Mouse (Mus musculus): ENCODE measurements around the gene Cacna1d.
A peak's percentile ranks its signal among the peaks of the same experiment; 100 is the strongest.

The Cacna1d gene

GRCm38 (mm10) chr14:30458820-30459219, 32.4 kb downstream of the Cacna1d start:
- DNase-seq (ENCODE audit: low read depth), result no peak

GRCm38 (mm10) chr14:30457897-30458296, 33.4 kb downstream of the Cacna1d start:
- DNase-seq (ENCODE audit: low read depth), result no peak

DNA sequence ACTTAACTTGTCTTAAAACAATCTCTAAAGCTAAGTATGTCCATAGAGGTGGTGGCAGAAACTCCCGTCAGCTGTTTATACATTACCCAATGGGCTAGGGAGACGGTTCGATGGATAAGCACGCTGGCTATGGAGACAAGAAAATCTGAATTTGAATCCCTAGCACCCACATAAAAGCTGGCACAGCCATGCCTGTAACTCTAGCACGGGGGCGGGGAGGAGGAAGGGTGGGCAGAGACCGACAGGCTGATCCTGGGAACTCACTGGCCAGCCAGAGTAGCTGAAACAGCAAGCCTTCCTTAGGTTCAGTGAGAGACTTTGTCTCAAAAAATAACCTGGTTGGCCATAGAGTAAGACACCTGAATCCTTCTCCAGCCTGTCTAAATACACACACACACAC, 33.8 kb downstream of the Cacna1d start:
- DNase-seq (ENCODE audit: low read depth), result no peak

- DNase-seq (ENCODE audit: low read depth), result peak; percentile 44
Measured at GRCm38 (mm10) chr14:30455801-30456595, 35.3 kb downstream of the Cacna1d start.

GRCm38 (mm10) chr14:30439915-30440314, 51.3 kb downstream of the Cacna1d start:
- DNase-seq (ENCODE audit: low read depth), result no peak

GRCm38 (mm10) chr14:30435316-30435715, 55.9 kb downstream of the Cacna1d start:
- DNase-seq (ENCODE audit: low read depth), result no peak

GRCm38 (mm10) chr14:30430446-30430845, 60.8 kb downstream of the Cacna1d start:
- DNase-seq (ENCODE audit: low read depth), result no peak

- DNase-seq (ENCODE audit: low read depth), result no peak
Measured at GRCm38 (mm10) chr14:30430026-30430425, 61.2 kb downstream of the Cacna1d start.

- no peak for DNase-seq (ENCODE audit: low read depth)
Measured at GRCm38 (mm10) chr14:30429606-30430005, 61.6 kb downstream of the Cacna1d start.

GRCm38 (mm10) chr14:30428757-30429156, 62.5 kb downstream of the Cacna1d start:
- no peak for DNase-seq (ENCODE audit: low read depth)

DNA sequence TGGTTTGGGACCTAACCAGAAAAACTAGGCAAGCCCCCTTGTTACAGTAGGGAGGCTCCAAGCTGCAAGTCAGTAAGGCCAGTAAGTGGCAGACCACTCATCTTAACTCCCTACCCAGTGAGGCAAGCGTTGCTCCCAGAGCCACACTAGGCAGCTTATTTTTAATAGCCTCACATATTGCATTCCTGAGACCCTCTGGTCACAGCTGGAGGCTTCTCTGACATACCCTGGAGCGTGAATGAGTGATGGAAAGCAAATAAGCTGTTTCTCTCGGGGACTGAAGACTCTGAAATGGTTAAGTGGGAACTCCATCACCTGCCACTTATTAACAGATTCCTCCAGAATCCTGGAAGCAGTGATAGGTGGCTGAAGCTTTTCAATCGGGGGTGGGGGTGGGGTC, 65.4 kb downstream of the Cacna1d start:
- no peak for DNase-seq (ENCODE audit: low read depth)

- DNase-seq (ENCODE audit: low read depth), result no peak
Measured at GRCm38 (mm10) chr14:30425175-30425574, 66.1 kb downstream of the Cacna1d start.

DNA sequence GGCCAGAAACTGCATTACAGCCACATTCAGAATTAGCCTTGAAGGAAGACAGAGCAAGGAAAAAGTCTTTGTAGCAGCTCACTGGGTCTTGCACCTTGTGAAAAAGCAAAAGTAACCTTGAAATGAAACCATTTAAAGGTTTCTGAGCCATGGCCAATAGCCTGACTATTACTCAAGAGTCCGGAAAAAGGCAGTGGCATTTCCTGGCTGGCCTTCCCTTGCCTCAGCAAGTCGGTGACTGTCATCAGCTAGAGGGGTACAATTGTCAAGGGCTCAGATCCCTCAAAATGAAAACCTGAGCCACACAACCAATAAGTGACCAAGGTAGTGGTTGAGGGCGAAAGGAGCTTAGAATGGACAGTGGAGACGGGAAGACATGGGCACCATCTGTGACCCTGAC, 66.6 kb downstream of the Cacna1d start:
- no peak for DNase-seq (ENCODE audit: low read depth)

DNA sequence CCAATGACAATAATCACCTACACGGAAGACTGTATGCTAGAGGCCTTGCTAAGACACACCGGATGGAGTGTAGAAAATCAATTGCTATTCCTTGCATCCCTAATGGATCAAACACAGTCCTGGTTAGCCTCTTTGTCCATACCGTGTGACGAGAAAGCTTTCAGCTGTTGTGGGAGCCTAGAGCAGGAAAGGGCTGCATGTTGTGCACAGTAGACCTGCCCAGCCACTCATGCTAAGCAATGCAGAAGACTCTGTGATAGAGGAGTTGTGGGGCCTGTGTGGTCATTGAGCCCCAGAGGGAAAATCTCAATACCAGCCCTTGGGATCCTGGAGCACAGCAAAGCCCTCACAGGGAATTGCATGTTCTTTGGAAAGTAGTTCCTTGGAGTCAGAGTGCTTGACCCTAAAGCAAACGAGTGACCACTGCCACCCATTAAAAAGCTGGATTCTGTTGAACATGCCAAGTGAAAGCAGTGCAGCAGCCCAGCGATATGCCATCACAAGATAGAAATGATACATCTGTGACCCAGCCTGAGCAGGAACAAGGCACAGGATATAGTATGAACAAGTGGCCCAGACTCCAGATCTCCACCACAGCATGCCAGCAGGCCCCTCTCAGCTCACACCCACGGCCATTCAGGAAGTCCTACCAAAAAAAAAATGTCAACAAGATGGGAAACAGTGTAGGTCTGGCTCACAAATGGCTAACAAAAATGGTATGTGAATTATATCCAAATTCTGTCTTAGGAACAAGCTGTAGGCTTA, 68.7 kb downstream of the Cacna1d start:
- no peak for DNase-seq (ENCODE audit: low read depth)

GRCm38 (mm10) chr14:30419458-30419857, 71.8 kb downstream of the Cacna1d start:
- no peak for DNase-seq (ENCODE audit: low read depth)

- no peak for DNase-seq (ENCODE audit: low read depth)
Measured at GRCm38 (mm10) chr14:30419046-30419445, 72.2 kb downstream of the Cacna1d start.

DNA sequence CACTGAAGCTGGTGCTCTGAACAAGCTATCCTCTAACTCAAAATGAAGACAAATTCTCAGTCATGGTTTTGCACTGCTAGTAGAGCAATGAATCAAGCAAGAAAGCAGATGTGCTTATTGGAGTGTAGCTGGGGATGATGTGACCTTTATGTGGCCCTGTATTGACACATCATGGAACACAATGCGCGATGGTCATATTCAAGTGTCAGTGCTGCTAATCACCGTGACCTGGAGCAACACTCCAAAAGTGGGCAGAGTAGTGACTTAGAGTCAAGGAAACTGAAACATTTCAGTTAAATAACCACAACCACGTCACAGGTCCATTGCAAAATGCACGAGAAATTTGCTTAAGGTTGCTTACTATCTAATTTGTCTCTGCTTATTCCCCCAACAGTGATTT, 75.4 kb downstream of the Cacna1d start:
- no peak for DNase-seq (ENCODE audit: low read depth)

GRCm38 (mm10) chr14:30414131-30414530, 77.1 kb downstream of the Cacna1d start:
- no peak for DNase-seq (ENCODE audit: low read depth)

- DNase-seq (ENCODE audit: low read depth), result no peak
Measured at GRCm38 (mm10) chr14:30409331-30409730, 81.9 kb downstream of the Cacna1d start.

DNA sequence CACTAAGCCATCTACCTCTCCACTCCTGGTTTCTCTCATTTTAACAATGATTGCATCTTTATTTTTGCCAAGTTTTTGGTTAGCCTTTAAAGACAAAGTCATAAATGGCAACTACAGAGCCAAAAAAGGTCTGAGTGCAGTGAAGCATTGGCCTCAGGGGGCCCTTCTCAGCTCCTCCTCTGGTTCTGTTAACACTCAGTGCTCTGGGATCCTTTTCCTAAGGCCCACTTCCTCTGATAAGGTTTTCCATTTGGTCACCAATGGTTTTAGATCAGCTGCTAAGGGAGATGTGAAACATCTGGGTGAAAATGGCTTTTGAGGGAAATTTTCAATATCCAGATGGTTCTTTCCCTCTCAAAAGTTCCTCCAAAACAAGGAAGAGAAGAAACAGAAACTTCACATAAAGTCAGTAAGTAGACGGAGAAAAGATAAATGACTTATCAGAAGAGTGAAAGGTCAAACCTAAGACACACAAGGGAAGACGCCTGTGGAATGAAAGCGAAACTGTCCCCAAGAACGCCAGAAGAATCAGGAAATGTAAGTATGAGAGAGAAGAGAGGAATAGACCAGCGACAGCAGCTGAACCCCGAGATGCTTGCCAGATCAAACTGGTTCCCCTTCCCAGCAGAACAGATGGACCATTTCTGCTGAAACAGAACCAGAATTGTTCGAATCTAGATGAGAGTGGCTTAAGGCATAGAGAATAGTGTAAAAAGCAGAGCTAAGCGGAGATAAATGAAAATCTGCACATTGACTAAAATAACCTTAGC, 85.6 kb downstream of the Cacna1d start:
- no peak for DNase-seq (ENCODE audit: low read depth)

GRCm38 (mm10) chr14:30378306-30378705, 112.9 kb downstream of the Cacna1d start:
- no peak for DNase-seq (ENCODE audit: low read depth)

- DNase-seq (ENCODE audit: low read depth), result no peak
Measured at GRCm38 (mm10) chr14:30372878-30373277, 118.4 kb downstream of the Cacna1d start.

DNA sequence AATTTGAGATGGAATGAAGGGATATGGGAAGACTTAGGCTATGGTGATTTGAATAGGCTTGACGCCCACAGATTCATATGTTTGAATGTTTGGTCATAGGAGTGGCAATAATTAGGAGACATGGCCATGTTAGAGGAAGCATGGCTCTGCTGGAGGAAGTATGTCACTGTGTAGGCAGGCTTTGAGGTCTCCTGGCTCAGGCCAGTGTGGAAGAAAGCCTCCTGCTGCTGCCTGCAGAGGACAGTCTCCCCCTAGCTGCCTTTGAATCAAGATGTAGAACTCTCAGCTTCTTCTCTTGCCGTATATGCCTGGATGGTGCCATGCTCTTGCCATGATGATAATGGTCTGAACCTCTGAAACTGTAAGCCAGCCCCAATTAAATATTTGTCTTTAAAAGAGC, 120.2 kb downstream of the Cacna1d start:
- no peak for DNase-seq (ENCODE audit: low read depth)
